Mouse (Mus musculus) cerebellum, adult 18-20 months (tissue): ENCODE data around the gene Cmip.

Experiments
- DNase-seq, 2 experiments: peaks; one replicate each; pipeline ENCODE4 v3.0.0; 2021

The Cmip gene

DNA sequence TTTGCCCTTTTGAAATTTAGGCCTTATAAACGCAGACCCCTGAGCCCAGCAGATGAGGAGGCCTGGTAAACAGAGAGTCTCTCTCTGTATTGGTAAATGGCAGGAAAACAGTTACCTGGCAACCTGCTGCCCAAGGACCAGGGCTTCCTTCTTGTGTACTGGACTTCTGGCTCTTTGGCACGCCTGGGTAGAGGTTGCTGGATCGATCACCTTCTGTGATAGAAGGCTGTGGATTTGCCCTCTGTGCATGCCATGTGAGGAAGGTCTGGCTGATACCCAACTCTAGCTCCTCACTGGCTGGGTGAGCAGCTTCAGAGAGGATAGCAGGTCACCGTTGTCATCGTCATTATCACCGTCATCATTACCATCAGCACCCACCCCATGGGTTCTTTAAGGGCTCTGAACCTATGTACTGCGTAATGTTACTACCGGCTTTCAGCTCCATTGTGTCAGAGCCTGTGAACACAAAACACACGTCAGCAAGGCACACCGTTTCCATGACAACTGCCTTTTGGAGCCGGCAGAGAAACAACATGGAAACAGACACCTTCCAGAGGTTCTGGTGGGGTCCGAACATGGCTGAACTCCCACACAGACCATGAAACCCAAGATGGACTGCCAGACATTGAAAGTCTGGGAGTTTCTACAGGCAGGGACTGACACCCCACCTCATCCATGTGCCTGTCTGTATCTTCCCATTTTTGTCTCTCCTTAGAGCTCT lies 98.4 kb downstream of the Cmip start:
- DNase-seq, result no peak

DNA sequence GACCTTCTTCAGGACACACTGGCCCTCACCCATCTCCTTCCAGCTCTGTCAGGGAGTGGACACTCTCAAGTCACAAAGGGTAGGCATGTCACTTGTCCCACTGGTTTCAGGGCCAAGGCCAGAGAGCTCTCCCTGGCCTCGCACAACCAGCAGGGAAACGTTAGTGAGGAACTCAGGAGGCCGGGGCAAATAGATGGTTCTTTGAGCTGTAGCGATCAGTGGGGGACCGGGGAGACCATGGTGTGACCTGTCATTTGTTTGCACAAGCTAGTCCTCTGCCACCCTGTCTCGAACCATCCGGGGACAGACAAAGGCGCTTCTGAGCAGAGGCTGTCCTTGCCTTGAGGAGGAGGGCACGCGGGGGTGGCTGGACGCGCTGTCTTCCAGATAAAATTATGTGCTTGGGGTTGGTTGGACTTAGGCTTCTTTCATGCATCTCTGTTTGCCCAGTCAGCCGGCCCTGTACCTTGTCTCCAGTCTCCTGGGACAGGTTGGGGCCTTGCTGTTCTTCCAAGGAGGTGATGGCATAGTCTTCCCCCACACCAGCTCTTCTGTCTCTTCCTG lies 99.3 kb downstream of the Cmip start:
- DNase-seq, result no peak

DNA sequence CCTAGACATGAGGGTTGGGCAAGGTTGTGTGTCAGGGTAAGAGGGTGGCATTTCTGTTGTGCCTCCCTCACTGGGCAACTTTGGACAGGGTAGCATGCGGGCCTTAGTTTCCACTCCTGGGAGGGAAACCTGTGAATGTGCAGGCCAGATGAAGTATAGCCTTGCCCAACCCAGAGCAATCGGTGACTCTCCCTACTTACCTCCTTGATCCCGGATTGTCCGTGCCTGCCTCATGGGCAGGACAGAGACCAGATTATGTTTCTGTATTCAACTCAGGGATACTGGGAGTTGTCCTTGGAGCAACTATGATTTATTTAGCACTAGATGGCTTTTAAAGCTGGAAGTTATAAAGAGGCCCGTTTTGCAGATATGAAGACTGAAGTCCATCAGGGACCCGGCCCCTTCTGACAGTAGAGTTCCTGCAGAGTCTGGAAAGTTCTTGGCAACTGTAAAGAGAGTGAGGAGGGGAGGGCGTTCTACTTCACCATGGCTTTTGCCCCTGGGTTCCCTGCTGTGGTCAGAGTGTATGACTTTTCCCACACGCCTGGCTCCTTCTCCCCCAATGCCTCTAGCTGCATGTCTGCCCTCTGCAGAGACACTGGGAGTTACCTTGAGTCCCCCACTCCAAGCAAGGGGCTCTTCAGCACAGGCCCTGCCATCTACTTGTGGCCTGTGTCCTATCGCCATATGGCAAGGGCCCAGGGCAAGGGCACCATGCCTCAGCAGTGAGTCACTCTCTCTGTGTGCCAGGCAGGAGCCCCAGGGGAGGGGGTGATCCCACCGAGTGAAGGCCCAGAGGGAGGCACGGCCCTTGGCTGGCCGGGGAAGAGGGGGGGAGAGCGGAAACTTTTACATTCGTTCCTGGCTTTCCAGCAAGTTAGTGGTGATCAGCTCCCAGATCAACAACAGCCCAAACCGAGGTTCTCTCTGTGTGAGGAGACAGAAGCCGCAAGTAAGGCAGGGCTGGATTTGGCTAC lies 100.9 kb downstream of the Cmip start:
- no peak for DNase-seq

DNA sequence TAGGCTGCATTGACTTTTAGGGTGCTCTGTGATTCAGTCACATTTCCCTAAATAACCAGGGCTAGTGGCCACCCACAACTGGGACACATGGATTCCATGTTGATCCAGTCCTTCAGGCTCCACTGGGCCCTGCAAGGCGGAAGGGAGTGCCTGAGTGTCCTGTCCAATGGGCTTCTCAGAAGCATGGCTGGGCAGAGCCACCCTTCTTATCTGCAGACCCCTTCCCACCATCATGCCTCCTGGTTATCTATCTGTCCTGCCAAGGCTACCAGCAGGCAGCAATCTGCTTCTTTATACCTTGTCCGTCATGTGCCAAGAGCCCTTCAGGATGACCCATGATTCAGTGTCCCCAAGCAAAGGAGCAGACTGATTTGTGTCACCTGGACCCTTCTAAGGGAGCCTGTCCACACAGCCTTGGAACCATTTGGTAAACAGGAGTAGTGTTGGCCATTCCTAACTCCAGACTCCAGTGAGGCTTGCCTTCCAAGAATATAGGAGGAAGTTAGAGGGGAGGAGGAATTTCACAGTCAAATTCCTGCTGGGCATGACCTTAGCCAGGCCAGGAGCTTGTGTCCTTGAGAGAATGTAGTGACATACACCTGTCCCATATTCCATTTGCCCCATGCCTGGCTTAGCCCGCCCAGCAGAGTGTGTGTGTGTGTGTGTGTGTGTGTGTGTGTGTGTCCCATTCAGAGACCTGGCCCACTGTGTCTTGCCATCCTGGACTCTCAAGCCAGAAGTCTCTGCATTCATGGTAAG lies 103.5 kb downstream of the Cmip start:
- DNase-seq, result no peak

- DNase-seq, result no peak
Observed at GRCm38 (mm10) chr8:117361595-117362437, 105.0 kb downstream of the Cmip start.

DNA sequence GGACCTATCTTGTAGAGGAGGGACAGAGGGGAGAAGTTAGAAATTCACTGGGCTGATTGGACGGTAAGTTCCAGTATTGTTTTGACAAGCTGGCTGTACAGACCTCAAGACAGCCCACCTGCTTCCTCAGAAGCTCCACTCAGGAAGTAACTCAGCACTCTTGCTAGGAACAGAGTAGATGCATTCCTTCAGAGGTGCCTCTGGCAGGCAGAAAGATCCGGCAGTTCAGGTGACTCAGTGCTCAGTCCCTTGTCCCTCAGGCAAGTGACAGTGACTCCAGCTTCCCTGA lies 105.5 kb downstream of the Cmip start:
- DNase-seq, result no peak

- DNase-seq, result peak; percentile 81 to 82
Observed at GRCm38 (mm10) chr8:117363291-117363690, 106.4 kb downstream of the Cmip start.

DNA sequence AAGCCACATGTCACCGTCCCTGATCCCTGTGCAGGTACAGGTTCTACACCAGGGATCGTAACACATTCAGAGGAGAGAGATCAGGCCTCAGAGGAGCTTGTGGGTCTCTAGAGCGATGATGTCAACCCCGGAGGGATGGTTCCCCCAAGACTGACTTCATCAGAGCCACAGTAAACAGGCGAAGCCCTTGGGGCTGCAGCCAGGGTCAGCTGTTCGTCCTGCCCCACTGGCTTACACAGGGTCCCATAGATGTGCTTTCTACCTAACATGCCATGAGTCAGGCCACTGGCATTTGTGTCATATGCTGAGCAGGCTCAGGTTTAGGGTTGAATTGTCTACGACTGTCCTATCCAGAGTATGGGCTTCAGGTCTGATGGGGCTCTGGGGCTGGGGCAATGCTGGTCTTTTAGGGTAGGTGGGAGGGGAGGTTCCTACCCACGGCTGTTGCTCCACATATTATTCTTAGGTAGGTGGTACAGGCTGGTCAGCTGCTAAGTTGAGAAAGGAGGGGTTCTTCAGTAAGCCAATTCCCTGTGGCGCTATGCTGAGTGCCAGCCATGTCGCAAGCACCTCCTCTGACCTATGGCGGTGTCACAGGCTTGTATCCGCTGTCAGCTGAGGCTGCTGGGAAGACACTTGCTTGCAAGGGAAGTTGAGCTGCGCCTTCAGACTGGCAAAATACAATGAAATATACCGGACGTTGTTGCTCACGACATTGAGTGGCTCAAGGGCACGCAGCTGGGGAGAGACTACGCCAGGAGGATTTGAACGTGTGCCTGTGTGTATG lies 107.7 kb downstream of the Cmip start:
- no peak for DNase-seq

- DNase-seq, result no peak
Observed at GRCm38 (mm10) chr8:117366475-117366874, 109.6 kb downstream of the Cmip start.

GRCm38 (mm10) chr8:117367441-117367840 lies 110.6 kb downstream of the Cmip start:
- no peak for DNase-seq

- no peak for DNase-seq
Observed at GRCm38 (mm10) chr8:117368781-117369180, 111.9 kb downstream of the Cmip start.

DNA sequence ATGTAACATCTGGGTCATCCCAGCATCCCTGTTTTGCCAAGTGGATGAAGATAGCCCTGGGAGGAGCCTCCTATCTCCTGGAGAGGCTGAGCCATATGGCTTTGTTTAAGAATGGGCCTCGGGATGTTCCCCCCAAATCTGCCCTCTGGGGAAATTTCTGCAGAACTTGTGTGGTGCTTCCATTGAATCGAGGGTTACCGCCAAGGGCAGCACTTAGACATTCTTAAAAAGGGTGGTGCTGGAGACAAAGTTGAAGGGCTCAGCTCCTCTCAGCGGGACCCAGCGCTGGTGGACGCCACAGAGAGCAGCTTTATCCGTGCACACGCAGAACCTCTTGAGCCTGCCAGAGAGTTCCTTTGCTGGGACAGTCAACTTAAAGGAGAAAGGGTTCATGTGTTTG lies 113.1 kb downstream of the Cmip start:
- no peak for DNase-seq

DNA sequence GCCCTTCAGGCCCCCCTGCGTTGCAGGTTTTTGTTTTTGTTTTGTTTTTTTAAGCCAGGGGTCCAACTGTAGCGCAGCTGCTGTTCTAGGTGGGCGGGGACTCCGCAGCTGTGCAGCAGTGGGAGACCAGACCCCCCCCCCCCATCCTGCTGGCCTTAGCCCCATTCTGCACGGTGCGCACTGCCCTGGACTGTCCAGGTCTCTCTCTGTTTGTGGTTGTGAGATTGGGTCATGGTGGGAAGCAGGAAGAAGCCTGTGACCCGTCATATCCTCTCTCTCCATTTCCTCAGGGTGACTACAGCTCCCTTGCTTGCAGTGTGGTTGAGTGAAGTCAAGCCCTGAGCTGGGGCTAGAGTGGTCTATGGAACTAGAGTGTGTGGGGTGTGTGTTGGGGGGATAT lies 114.3 kb downstream of the Cmip start:
- DNase-seq, result no peak

- no peak for DNase-seq
Observed at GRCm38 (mm10) chr8:117372070-117372469, 115.2 kb downstream of the Cmip start.

DNA sequence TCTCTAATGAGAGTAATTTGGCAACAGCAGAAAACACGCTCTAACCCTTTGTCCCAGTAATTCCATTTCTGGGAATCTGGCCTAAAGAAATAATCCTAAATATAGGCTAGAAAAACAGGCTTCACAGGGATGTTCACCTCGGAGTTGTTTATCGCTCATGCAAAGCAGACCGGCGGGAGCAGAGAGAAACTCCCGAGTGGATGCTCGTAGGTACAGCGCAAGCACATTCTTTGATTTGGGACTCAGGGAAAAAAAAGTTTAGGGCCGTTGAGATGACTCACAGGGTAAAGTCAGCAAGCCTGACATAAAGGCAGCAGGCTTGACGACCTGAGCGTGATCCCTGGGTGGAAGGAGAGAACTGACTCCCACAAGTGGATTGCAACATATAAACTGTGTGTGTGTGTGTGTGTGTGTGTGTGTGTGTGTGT lies 116.2 kb downstream of the Cmip start:
- DNase-seq, result no peak

DNA sequence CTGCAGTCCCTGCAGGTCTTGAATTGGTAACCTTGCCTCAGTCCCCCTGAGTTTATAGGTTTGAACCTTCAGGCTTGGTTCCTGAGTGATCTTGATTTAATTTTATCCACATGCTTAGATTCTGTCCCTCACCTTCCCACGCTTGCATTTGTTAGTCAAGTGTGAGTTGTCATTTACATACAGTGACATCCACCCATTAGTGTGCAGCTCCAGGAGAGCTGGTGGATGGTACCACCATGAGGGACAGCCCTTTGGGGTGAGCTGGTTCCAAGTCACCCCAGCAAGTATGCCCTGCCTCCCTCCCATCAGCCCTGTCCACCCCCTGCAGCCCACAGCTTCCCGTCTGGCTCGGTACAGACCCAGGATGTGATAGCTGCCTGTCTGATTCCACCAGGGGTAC lies 117.2 kb downstream of the Cmip start:
- DNase-seq, result no peak

- no peak for DNase-seq
Observed at GRCm38 (mm10) chr8:117376997-117377396, 120.1 kb downstream of the Cmip start.

DNA sequence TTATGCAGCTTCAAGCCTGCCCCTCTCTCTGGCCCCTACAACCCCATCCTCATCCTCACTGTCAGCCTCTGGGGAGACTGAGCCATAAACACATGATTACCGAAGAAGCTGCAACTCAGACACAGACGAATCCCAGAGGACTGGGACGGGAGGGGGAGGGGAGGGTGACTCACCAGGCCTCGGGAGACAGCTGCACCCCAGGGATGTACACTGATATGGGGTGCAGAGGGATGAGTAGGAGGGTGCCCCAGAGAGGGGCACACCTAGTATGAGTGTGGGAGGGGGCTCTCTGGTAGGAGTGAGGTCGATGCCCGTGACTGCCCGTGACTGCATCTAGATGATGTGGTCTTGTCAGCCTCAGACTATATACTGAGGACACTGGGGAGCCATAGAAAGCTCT lies 121.8 kb downstream of the Cmip start:
- no peak for DNase-seq

DNA sequence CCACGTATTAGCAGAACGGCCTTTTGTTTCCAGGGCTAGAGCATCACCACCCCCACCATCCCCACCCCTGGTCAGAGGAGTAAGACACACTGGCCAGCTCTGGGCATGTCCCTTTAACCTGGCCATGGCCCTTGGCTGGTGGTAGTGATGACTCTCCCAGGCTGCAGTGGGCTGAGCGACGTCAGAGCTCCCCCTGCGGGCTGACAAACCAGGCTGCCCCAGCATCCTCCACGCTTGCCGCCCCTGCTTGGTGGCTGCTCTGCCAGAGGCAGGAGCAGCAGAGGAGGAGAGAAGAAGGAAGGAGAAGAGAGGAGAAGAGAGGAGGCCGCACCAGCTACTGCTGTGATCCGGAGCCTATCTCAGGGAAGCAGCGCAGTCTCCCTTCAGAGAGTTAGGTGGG lies 122.3 kb downstream of the Cmip start:
- peak; percentile 23 to 40 for DNase-seq

GRCm38 (mm10) chr8:117380796-117381195 lies 123.9 kb downstream of the Cmip start:
- DNase-seq, result peak; percentile 62 to 71

GRCm38 (mm10) chr8:117386142-117386541 lies 129.3 kb downstream of the Cmip start:
- DNase-seq, result no peak
